Mouse (Mus musculus) v-Abl transformed pro-B cells (cell line): ENCODE measurements around the gene Apol9b.

Experiments used
- in situ Hi-C, 2 experiments: fragments of 400-800 bp; cut with MboI; formaldehyde crosslinking; loops; one replicate each; pipeline ENCODE4 v1.15.1; 2025; ENCODE audit not compliant: unreplicated experiment in 2 of 2

Apol9b gene

GRCm38 (mm10) chr15:77745081-77745480, 16.2 kb downstream of the Apol9b start:
- in situ Hi-C loops: no loop called here

GRCm38 (mm10) chr15:77746326-77746725, 17.5 kb downstream of the Apol9b start:
- in situ Hi-C loops: no loop called here

GRCm38 (mm10) chr15:77748414-77748813, 19.6 kb downstream of the Apol9b start:
- in situ Hi-C loops: no loop called here

GRCm38 (mm10) chr15:77749717-77750116, 20.9 kb downstream of the Apol9b start:
- in situ Hi-C loops: loop anchor here in 1 of 2 experiments (25.0 kb wide), 1 partner anchor 413 kb away; the partner anchor contains the start of gene Ift27

- in situ Hi-C loops: loop anchor here in 1 of 2 experiments (25.0 kb wide), 1 partner anchor 412 kb away; the partner anchor contains the start of gene Ift27
Measured at GRCm38 (mm10) chr15:77750461-77750860, 21.6 kb downstream of the Apol9b start.

GRCm38 (mm10) chr15:77752443-77752842, 23.6 kb downstream of the Apol9b start:
- in situ Hi-C loops: loop anchor here in 1 of 2 experiments (25.0 kb wide), 1 partner anchor 410 kb away; the partner anchor contains the start of gene Ift27

- in situ Hi-C loops: loop anchor here in 1 of 2 experiments (25.0 kb wide), 1 partner anchor 407 kb away; the partner anchor contains the start of gene Ift27
Measured at GRCm38 (mm10) chr15:77755132-77755531, 26.3 kb downstream of the Apol9b start.

- in situ Hi-C loops: loop anchor here in 1 of 2 experiments (25.0 kb wide), 1 partner anchor 406 kb away; the partner anchor contains the start of gene Ift27
Measured at GRCm38 (mm10) chr15:77756081-77756480, 27.2 kb downstream of the Apol9b start.

GRCm38 (mm10) chr15:77756848-77757247, 28.0 kb downstream of the Apol9b start, which contains the start of gene Apol8:
TSS of gene Apol8 (minus strand) at chr15:77757003.
- in situ Hi-C loops: loop anchor here in 1 of 2 experiments (25.0 kb wide), 1 partner anchor 405 kb away; the partner anchor contains the start of gene Ift27

- in situ Hi-C loops: loop anchor here in 1 of 2 experiments (25.0 kb wide), 1 partner anchor 405 kb away; the partner anchor contains the start of gene Ift27
Measured at GRCm38 (mm10) chr15:77757586-77758226, 28.9 kb downstream of the Apol9b start.

GRCm38 (mm10) chr15:77760037-77760436, 31.2 kb downstream of the Apol9b start:
- in situ Hi-C loops: loop anchor here in 1 of 2 experiments (25.0 kb wide), 1 partner anchor 402 kb away; the partner anchor contains the start of gene Ift27

- in situ Hi-C loops: loop anchor here in 1 of 2 experiments (25.0 kb wide), 1 partner anchor 401 kb away; the partner anchor contains the start of gene Ift27
Measured at GRCm38 (mm10) chr15:77761083-77761482, 32.2 kb downstream of the Apol9b start.

GRCm38 (mm10) chr15:77761561-77762380, 32.9 kb downstream of the Apol9b start:
- in situ Hi-C loops: loop anchor here in 1 of 2 experiments (25.0 kb wide), 1 partner anchor 401 kb away; the partner anchor contains the start of gene Ift27

- in situ Hi-C loops: loop anchor here in 1 of 2 experiments (25.0 kb wide), 1 partner anchor 399 kb away; the partner anchor contains the start of gene Ift27
Measured at GRCm38 (mm10) chr15:77763050-77763449, 34.2 kb downstream of the Apol9b start.

- in situ Hi-C loops: loop anchor here in 1 of 2 experiments (25.0 kb wide), 1 partner anchor 399 kb away; the partner anchor contains the start of gene Ift27
Measured at GRCm38 (mm10) chr15:77763702-77764101, 34.9 kb downstream of the Apol9b start.

GRCm38 (mm10) chr15:77764391-77765006, 35.7 kb downstream of the Apol9b start:
- in situ Hi-C loops: loop anchor here in 1 of 2 experiments (25.0 kb wide), 1 partner anchor 398 kb away; the partner anchor contains the start of gene Ift27

- in situ Hi-C loops: loop anchor here in 1 of 2 experiments (25.0 kb wide), 1 partner anchor 397 kb away; the partner anchor contains the start of gene Ift27
Measured at GRCm38 (mm10) chr15:77765484-77766093, 36.8 kb downstream of the Apol9b start.

- in situ Hi-C loops: loop anchor here in 1 of 2 experiments (25.0 kb wide), 1 partner anchor 395 kb away; the partner anchor contains the start of gene Ift27
Measured at GRCm38 (mm10) chr15:77766981-77767380, 38.1 kb downstream of the Apol9b start.

- in situ Hi-C loops: loop anchor here in 1 of 2 experiments (5.0 to 25.0 kb wide), 2 partner anchors 147 to 392 kb away; partner anchors contain the start of gene Ift27
Measured at GRCm38 (mm10) chr15:77770341-77770740, 41.5 kb downstream of the Apol9b start.
